15 mouse cellular contexts compared by ENCODE assay signal in genomic region chr2:52442125-52442524, GRCm38 (mm10). TPM values are rescaled to one million over a fixed set of nuclear protein-coding genes. Genes with fewer than 3 reads are reported as not detected.
A peak's percentile ranks its signal among the peaks of the same experiment; 100 is the strongest.
DNase-seq lines count a peak whose midpoint lies in the region; ATAC-seq and TF ChIP-seq lines count a peak whose summit lies in the region.
"Had no signal": no experiment of that assay in that cellular context is flagged by ENCODE, and none has a peak within 500 bp of the region (broad histone marks: within the 10 kb centered on the region; RNA-seq: fewer than 3 reads in every experiment).

No protein-coding gene starts in this region.

- TF ChIP-seq POLR2A in limb, embryonic 14.5 days (IDR thresholded peaks at IDR 0.05; ENCODE audit: borderline replicate concordance, extremely low read depth, insufficient read depth, insufficient read length) = no peak

- H3K36me3 ChIP-seq in heart, embryonic 12.5 days = no peaks in the 10 kb centered on the region
- no peaks in the 10 kb centered on the region for H3K36me3 ChIP-seq in limb, embryonic 14.5 days (ENCODE audit: control insufficient read depth, insufficient read depth, low read length)
- no peaks in the 10 kb centered on the region for H3K36me3 ChIP-seq in limb, embryonic 10.5 days
- no peaks in the 10 kb centered on the region for H3K36me3 ChIP-seq in embryonic facial prominence, embryonic 13.5 days
- H3K36me3 ChIP-seq: forebrain, embryonic 10.5 days; heart, embryonic 10.5 days; midbrain, embryonic 12.5 days had no signal

- H3K9ac ChIP-seq in heart, embryonic 12.5 days = no peak overlapping the region
- H3K9ac ChIP-seq in limb, embryonic 14.5 days (ENCODE audit: low read depth, low read length, severe bottlenecking) = no peak overlapping the region
- no peak overlapping the region for H3K9ac ChIP-seq in embryonic facial prominence, embryonic 13.5 days
- H3K9ac ChIP-seq: hindbrain, embryonic 14.5 days; midbrain, embryonic 12.5 days had no signal

- H3K4me3 ChIP-seq in heart, embryonic 12.5 days = no peak overlapping the region
- no peak overlapping the region for H3K4me3 ChIP-seq in limb, embryonic 14.5 days (replicated peaks; ENCODE audit: low read length)
- H3K4me3 ChIP-seq in limb, embryonic 10.5 days = no peak overlapping the region
- no peak overlapping the region for H3K4me3 ChIP-seq in embryonic facial prominence, embryonic 13.5 days
- H3K4me3 ChIP-seq: forebrain, embryonic 10.5 days; gastrocnemius, adult 2 months; heart, embryonic 10.5 days; midbrain, embryonic 12.5 days; myocyte had no signal

- H3K27me3 ChIP-seq in heart, embryonic 12.5 days (replicated peaks) = no peaks in the 10 kb centered on the region
- H3K27me3 ChIP-seq in limb, embryonic 14.5 days (ENCODE audit: control insufficient read depth, insufficient read depth, low read length) = no peaks in the 10 kb centered on the region
- H3K27me3 ChIP-seq in limb, embryonic 10.5 days (ENCODE audit: low read depth, poor library complexity, severe bottlenecking) = no peaks in the 10 kb centered on the region
- no peaks in the 10 kb centered on the region for H3K27me3 ChIP-seq in embryonic facial prominence, embryonic 13.5 days
- H3K27me3 ChIP-seq: midbrain, embryonic 12.5 days had no signal

- no peaks in the 10 kb centered on the region for H3K9me3 ChIP-seq in heart, embryonic 12.5 days (replicated peaks)
- H3K9me3 ChIP-seq in limb, embryonic 14.5 days (ENCODE audit: control insufficient read depth, low read length) = no peaks in the 10 kb centered on the region
- no peaks in the 10 kb centered on the region for H3K9me3 ChIP-seq in limb, embryonic 10.5 days (replicated peaks)
- H3K9me3 ChIP-seq in embryonic facial prominence, embryonic 13.5 days = no peaks in the 10 kb centered on the region
- H3K9me3 ChIP-seq: forebrain, embryonic 10.5 days; heart, embryonic 10.5 days; midbrain, embryonic 12.5 days had no signal

- peak overlapping the region; percentile 20; the same call in 1 of the 2 replicates for H3K27ac ChIP-seq in heart, embryonic 12.5 days (ENCODE audit: poor library complexity, severe bottlenecking)
- H3K27ac ChIP-seq in limb, embryonic 14.5 days (replicated peaks; ENCODE audit: low read depth, low read length) = no peak overlapping the region
- H3K27ac ChIP-seq in limb, embryonic 10.5 days = no peak overlapping the region
- H3K27ac ChIP-seq in embryonic facial prominence, embryonic 13.5 days = peak overlapping the region; percentile 41
- H3K27ac ChIP-seq: forebrain, embryonic 10.5 days; gastrocnemius, adult 2 months; heart, embryonic 10.5 days; hindbrain, embryonic 14.5 days; midbrain, embryonic 12.5 days had no signal

- H3K4me1 ChIP-seq in heart, embryonic 12.5 days (replicated peaks) = peaks cover 18% of the 10 kb centered on the region
- no peaks in the 10 kb centered on the region for H3K4me1 ChIP-seq in limb, embryonic 14.5 days (ENCODE audit: control insufficient read depth, insufficient read depth, low read length)
- no peaks in the 10 kb centered on the region for H3K4me1 ChIP-seq in limb, embryonic 10.5 days
- H3K4me1 ChIP-seq in embryonic facial prominence, embryonic 13.5 days = peaks cover 7% of the 10 kb centered on the region; the same call in 1 of the 2 replicates

- no peak for ATAC-seq in heart, embryonic 12.5 days (ENCODE audit: insufficient number of reproducible peaks, low FRiP score)
- ATAC-seq in limb, embryonic 14.5 days (ENCODE audit: low FRiP score, low read depth) = no peak
- ATAC-seq in embryonic facial prominence, embryonic 13.5 days (ENCODE audit: insufficient number of reproducible peaks, insufficient read depth, low FRiP score, low TSS enrichment, low read depth) = no peak; the same call in 1 of the 2 replicates
- ATAC-seq in CD4-positive, CD25-positive, alpha-beta regulatory T cell, adult 4 months = no peak

- DNase-seq in heart, postnatal 14 days = no peak
- peak; percentile 34 for DNase-seq in limb, embryonic 14.5 days (ENCODE audit: low spot score)
- DNase-seq in limb, embryonic 10.5 days (ENCODE audit: low spot score) = no peak
- DNase-seq in lung, postnatal 36 days = peak; percentile 66
- no peak for DNase-seq in ovary, postnatal 10 days (ENCODE audit: low spot score)
- DNase-seq: cerebellum, adult 8-10 months; gastrocnemius, adult 2 months had no signal

- intact Hi-C loops in heart, postnatal 14 days (cut with DNase I) = no loop called here

- no peak overlapping the region for H3K4me2 ChIP-seq in heart, embryonic 12.5 days
- no peak overlapping the region for H3K4me2 ChIP-seq in limb, embryonic 14.5 days (replicated peaks; ENCODE audit: low read depth, low read length, severe bottlenecking)
- H3K4me2 ChIP-seq in embryonic facial prominence, embryonic 13.5 days = no peak overlapping the region
- H3K4me2 ChIP-seq: hindbrain, embryonic 14.5 days; midbrain, embryonic 12.5 days had no signal

- 47% methylated on average over 5 of the region's 5 CpGs for WGBS in heart, embryonic 12.5 days
- 47% methylated on average over 5 of the region's 5 CpGs for WGBS in limb, embryonic 14.5 days
- 46% methylated on average over 5 of the region's 5 CpGs for WGBS in limb, embryonic 10.5 days
- 30% methylated on average over 5 of the region's 5 CpGs for WGBS in embryonic facial prominence, embryonic 13.5 days

RNA-seq across cellular contexts. Expression of gene Arl5a, which starts 17.4 kb away (rescaled TPM):
- 86.4 and 90.9 TPM in 2 replicates for polyA plus RNA-seq in heart, embryonic 12.5 days (2016; fragmentation: Nextera tagmentation; extraction: Ambion mirVana)
- total RNA-seq in heart, postnatal 14 days (2021) = 10 to 100 TPM; 33.6 to 36.4 TPM
- polyA plus RNA-seq in limb, embryonic 14.5 days (2012; rRNA removed) = 35.7 and 35.9 TPM in 2 replicates
- polyA plus RNA-seq in limb, embryonic 14.5 days (2014; fragmentation: Nextera tagmentation; extraction: Ambion mirVana) = 65.0 and 72.0 TPM in 2 replicates
- 48.4 and 60.2 TPM in 2 replicates for polyA plus RNA-seq in limb, embryonic 10.5 days (2016; fragmentation: Nextera tagmentation; extraction: Ambion mirVana)
- 44.4 and 48.8 TPM in 2 replicates for polyA plus RNA-seq in embryonic facial prominence, embryonic 13.5 days (2015; fragmentation: Nextera tagmentation; extraction: Ambion mirVana)
- 10 to 100 TPM; 12.1 to 26.6 TPM for polyA plus RNA-seq in CD4-positive, CD25-positive, alpha-beta regulatory T cell, adult 4 months (2017; shearing (Covaris generic))

Comparison
In these comparisons a context has a peak if more than half of its experiments do, and no peak if none do; other contexts are left out.
1. DNase-seq: peak in limb, embryonic 14.5 days (single experiment) and lung, postnatal 36 days (single experiment); none in heart, postnatal 14 days (0 of 2), limb, embryonic 10.5 days (single experiment) and ovary, postnatal 10 days (single experiment).
2. H3K27ac ChIP-seq: peak in heart, embryonic 12.5 days (single experiment) and embryonic facial prominence, embryonic 13.5 days (single experiment); none in limb, embryonic 14.5 days (single experiment) and limb, embryonic 10.5 days (single experiment).